Mouse (Mus musculus): ENCODE data around the gene Muc13. TPM values are rescaled to one million over a fixed set of nuclear protein-coding genes. Genes with fewer than 3 reads are reported as not detected.
A peak's percentile ranks its signal among the peaks of the same experiment; 100 is the strongest.

The Muc13 gene
- polyA plus RNA-seq, 1 experiment from 2014 or later: 0.10 TPM

DNA sequence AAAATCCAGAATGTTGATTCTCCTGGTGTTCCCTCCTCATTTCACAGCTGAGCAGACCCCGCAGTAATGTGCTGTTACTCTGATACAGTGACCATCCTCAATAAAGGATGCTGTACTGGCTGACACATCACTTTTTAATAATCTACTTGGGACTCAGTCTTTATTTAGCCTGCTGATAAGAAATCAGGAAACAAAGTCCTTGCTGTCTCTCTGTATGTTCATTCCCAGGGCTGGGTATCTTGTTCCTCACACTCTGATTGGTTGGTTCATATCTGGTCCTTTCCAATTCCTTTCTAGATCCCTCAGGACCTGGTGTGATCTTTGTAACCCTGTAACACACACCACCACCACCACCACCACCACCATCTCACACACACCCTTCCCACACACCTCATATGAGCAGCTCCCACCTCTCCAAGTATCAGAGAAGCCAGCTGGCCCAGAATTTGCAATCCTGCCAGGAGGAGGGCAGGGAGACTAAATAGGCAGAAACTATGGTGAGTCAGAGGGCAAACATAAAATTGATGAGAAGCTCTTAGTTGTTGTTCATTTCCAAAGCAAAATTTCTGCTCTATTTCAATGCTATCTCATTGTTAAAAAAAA, 18.0 kb upstream of the Muc13 start:
- Histone ChIP-seq H3K9me3 (no peaks in the 10 kb centered on the region), H3K27me3 (replicated peaks; ENCODE audit: low read depth, poor library complexity, severe bottlenecking) (no peaks in the 10 kb centered on the region), H3K4me3 (no peak overlapping the region), H3K36me3 (replicated peaks) (no peaks in the 10 kb centered on the region), H3K4me1 (no peaks in the 10 kb centered on the region), H3K27ac (replicated peaks) (no peak overlapping the region)
- no peak for DNase-seq (ENCODE audit: low spot score)
- WGBS: 92% methylated on average over 1 of the region's 1 CpGs

DNA sequence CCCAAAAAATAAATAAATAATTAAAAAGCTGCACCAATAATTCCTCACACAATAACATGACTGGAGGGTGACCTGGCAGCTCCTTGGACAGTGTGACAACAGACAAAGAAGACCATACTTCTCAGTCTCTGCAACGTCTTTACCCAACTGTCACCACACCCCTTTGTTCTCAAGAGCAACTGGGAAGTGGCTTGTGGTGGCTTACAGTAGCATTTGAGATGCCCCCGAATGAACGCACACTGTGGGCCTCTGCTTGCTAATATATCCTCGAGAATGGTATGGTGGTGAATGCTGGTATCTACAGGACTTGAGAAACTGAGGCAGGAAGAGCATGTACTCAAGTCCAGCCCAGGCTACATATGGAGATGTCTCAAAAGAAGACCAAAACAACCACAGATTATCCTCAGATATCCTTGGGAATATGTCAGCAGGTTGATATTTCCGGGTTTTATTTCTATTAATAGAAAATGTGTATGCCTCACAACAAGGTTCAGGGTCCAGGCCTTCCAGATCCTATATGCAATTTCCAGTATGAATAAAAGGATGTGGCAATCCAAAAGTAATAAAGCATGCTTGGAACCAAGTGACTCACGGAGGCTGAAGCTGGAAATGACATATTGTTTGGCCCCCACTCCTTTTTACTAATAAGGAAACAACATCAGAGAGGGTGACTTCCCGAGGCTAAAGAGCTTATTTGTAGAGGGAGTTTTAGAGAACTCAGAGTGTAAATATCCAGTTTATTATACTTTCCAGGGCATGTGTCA, 16.9 kb upstream of the Muc13 start:
- no peak for DNase-seq (ENCODE audit: low spot score)
- WGBS: 88% methylated on average over 7 of the region's 7 CpGs

DNA sequence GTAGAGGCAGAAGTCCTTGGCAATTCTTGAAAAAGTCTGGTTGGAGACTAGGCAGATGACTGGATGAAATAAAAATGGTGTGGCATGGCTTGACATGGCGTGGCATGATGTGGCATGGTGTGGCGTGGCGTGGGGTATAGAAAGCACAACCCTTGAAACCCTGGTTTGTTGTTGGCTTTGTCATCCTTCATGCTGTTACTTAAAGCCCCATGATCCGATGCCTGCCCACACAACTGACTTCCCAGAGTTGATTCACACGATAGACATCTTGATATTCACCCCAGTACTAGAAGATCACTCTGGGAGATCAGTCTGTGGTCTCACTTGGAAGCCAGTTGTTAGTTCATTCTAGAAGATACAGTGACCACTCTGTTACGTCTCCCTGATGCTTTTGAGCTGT, 16.2 kb upstream of the Muc13 start:
- no peaks in the 10 kb centered on the region for H3K4me1 ChIP-seq
- H3K27me3 ChIP-seq (replicated peaks; ENCODE audit: low read depth, poor library complexity, severe bottlenecking): no peaks in the 10 kb centered on the region
- no peak overlapping the region for H3K27ac ChIP-seq (replicated peaks)
- no peak for DNase-seq (ENCODE audit: low spot score)
- 91% methylated on average over 6 of the region's 6 CpGs for WGBS
- no peaks in the 10 kb centered on the region for H3K36me3 ChIP-seq (replicated peaks)
- no peaks in the 10 kb centered on the region for H3K9me3 ChIP-seq
- no peak overlapping the region for H3K4me3 ChIP-seq

More for the DNA sequence above, 16.9 kb upstream of the Muc13 start:
- Histone ChIP-seq H3K27ac (replicated peaks) (no peak overlapping the region), H3K36me3 (replicated peaks) (no peaks in the 10 kb centered on the region), H3K4me3 (no peak overlapping the region), H3K4me1 (no peaks in the 10 kb centered on the region), H3K27me3 (replicated peaks; ENCODE audit: low read depth, poor library complexity, severe bottlenecking) (no peaks in the 10 kb centered on the region), H3K9me3 (no peaks in the 10 kb centered on the region)

DNA sequence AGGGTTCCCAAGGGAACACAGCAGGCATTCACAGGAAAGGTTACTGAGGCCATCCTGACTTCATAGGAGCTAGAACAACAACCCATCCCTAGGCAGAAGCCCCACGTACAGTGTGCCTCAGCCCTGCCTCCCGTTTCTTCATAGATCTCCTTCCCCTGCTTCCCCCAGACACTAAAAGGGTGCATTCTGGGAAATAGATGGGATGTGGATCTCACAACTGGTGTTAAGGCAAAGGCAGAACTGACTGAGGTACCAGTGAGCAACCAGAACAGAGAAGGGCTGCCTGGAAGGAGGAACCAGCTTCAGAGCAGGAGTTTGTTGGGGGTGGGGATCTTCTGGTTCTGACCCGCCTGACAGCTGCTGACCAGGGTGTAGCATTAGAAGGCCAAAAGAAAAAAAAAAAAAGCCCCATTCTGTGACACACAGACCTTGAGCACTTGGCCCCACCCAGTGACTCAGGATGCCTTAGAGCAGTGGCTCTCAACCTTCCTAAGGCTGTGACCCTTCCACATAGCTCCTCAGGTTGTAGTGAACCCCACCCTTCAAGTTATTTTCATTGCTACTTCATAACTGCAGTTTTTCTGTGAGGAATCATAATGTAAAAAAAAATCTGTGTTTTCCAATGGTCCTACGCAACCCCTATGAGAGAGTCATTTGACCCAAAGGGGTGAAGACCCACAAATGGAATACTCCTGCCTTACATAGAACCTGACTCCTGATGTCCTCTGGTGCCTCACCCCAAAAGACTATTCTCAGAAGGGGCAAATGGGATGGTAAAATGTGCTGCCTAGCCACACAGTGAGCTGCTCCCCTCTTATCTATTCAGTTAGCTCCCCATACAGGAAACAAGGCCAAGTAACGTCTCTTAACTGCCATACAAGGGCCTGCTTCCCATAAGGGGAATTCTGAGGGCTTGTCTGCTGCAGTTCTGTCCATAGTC, 11.8 kb upstream of the Muc13 start:
- Histone ChIP-seq H3K9me3 (no peaks in the 10 kb centered on the region), H3K4me1 (peaks cover 1% of the 10 kb centered on the region; the same call in 1 of the 2 replicates), H3K27me3 (replicated peaks; ENCODE audit: low read depth, poor library complexity, severe bottlenecking) (no peaks in the 10 kb centered on the region), H3K27ac (replicated peaks) (no peak overlapping the region), H3K36me3 (replicated peaks) (no peaks in the 10 kb centered on the region), H3K4me3 (no peak overlapping the region)
- 67% methylated on average over 5 of the region's 5 CpGs for WGBS
- no peak for DNase-seq (ENCODE audit: low spot score)

DNA sequence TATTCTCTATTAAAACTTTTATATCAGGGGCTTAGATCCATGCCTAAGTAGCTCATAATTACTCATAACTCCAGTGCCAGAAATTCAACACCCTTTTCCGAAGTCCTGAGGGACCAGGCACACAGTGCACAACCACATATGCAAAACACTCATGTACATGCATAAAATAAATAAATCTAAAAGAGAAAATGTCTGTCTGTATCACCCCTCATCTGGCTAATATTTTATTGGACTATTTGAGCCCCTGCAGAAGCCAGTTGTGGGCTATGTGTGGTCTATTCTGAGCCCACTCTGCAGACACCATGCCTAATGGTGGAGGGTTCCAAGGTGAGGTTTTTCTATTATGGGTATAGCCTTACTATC, 11.1 kb upstream of the Muc13 start:
- no peaks in the 10 kb centered on the region for H3K27me3 ChIP-seq (replicated peaks; ENCODE audit: low read depth, poor library complexity, severe bottlenecking)
- no peak overlapping the region for H3K27ac ChIP-seq (replicated peaks)
- peaks cover 3% of the 10 kb centered on the region; the same call in 1 of the 2 replicates for H3K4me1 ChIP-seq
- no peaks in the 10 kb centered on the region for H3K9me3 ChIP-seq
- no peaks in the 10 kb centered on the region for H3K36me3 ChIP-seq (replicated peaks)
- DNase-seq (ENCODE audit: low spot score): no peak
- no peak overlapping the region for H3K4me3 ChIP-seq
- WGBS: 89% methylated on average over 1 of the region's 1 CpGs

DNA sequence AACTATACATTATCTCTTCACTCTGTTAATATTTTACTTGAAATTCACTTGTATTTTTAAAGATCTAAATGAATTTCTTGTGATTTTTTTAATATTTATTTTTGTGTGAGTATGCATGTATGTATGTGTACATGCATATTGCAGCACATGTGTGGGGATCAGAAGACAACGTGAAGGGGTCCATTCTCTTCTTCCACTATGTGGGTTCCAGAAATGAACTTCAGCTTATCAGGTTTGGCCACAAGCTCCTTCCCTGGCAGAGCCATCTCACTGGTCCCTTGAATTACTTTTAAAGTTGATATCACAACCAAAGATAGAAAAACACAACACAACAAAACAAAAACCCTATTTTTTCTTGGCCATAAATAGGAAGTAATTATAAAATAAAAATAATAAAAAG, 9.3 kb upstream of the Muc13 start:
- Histone ChIP-seq H3K27me3 (replicated peaks; ENCODE audit: low read depth, poor library complexity, severe bottlenecking) (no peaks in the 10 kb centered on the region), H3K4me3 (no peak overlapping the region), H3K27ac (replicated peaks) (no peak overlapping the region), H3K4me1 (peaks cover 3% of the 10 kb centered on the region; the same call in 1 of the 2 replicates), H3K36me3 (replicated peaks) (no peaks in the 10 kb centered on the region), H3K9me3 (no peaks in the 10 kb centered on the region)
- WGBS: 94% methylated on average over 1 of the region's 1 CpGs
- DNase-seq (ENCODE audit: low spot score): no peak

DNA sequence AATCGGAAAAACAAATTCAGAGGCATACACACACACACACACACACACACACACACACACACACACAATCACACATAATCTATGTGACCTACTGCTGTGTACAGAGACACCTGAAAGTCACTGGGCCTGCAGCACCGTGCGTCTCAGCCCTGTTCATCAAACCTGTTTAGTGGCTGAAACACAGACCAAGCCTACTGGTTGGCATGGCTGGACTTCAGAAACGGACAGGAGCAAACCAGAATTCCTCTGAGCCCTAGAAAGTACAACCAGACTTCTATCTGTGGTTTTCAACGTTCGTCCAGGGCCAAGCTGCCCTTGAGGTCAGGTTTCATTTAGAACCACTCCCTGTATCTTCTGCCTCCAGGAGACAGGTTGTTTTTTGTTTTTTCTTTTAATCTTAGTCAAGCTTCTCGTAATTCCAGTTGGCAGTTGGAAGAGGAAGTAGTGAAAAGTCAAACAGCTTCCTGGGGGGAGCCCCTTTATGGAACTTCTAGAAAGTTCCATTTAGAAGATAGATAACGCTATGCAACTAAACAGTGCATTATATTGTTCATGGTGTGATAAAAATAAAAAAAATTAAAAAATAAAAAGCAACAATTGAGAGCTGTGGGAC, 8.6 kb upstream of the Muc13 start:
- no peak for DNase-seq (ENCODE audit: low spot score)
- no peak overlapping the region for H3K27ac ChIP-seq (replicated peaks)
- no peaks in the 10 kb centered on the region for H3K9me3 ChIP-seq
- H3K27me3 ChIP-seq (replicated peaks; ENCODE audit: low read depth, poor library complexity, severe bottlenecking): no peaks in the 10 kb centered on the region
- no peak overlapping the region for H3K4me3 ChIP-seq
- H3K36me3 ChIP-seq (replicated peaks): no peaks in the 10 kb centered on the region
- 68% methylated on average over 8 of the region's 8 CpGs for WGBS
- peaks cover 3% of the 10 kb centered on the region; the same call in 1 of the 2 replicates for H3K4me1 ChIP-seq

DNA sequence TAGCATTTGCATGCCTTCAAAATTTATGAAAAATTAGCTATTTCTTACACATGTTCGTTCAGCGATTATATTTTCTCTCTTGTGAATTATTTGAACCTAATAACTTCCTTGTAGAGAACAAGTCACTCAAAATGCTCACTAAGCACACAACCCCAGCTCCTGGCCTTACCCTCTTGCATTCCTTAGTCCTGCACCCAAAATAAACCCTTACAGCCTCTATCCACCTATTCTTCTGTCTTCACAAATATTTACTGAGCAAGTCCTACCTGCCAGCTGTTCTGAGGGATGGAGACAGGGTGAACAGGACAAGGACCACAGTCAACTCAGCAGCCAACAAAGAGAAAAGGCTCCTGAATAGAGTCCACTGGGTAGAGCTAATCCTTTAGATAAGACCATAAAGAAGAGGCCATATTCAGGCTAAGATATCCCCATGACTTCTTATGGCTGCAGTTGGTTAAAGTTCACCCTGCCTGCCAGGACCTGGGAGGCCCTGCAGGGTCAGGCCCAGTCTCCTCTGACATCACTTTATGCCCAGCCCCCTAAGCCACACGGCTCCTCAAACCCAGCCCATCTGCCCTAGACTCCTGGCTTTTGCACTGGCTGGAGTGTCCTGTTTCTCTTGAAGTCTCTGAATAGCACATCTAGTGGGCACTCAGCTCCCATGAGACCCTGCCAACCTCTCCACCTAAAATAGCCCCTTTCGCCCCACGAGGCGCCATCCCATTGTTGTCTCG, 7.0 kb upstream of the Muc13 start:
- H3K9me3 ChIP-seq: no peaks in the 10 kb centered on the region
- 78% methylated on average over 7 of the region's 7 CpGs for WGBS
- H3K4me3 ChIP-seq: no peak overlapping the region

DNA sequence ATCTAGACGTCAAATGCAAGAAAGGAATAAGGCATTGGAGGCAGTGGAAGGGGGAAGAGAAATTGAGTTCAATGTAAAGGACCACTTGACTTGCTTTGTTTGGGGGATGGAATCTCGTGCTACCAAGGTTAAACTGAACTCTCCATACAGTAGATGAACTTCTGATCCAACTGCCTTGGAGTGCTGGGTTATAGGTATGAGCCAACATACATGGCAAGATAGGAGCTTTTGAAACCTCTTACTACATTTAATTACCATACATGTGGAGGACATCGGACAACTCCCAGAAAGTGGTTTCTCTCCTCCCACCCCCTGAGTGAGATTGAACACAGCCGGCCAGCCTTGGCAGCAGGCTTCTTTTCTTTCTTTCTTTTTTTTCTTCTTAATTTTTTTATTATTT, 1.3 kb downstream of the Muc13 start:
- Histone ChIP-seq H3K27me3 (replicated peaks; ENCODE audit: low read depth, poor library complexity, severe bottlenecking) (no peaks in the 10 kb centered on the region), H3K4me1 (no peaks in the 10 kb centered on the region), H3K36me3 (replicated peaks) (no peaks in the 10 kb centered on the region), H3K9me3 (no peaks in the 10 kb centered on the region), H3K4me3 (no peak overlapping the region), H3K27ac (replicated peaks) (no peak overlapping the region)
- no peak for DNase-seq (ENCODE audit: low spot score)
- WGBS: 87% methylated on average over 4 of the region's 4 CpGs

More for the DNA sequence above, 7.0 kb upstream of the Muc13 start:
- Histone ChIP-seq H3K36me3 (replicated peaks) (no peaks in the 10 kb centered on the region), H3K27ac (replicated peaks) (0 out of 2 replicates have a peak overlapping the region, but pooled peaks have one; percentile 10), H3K4me1 (peaks cover 3% of the 10 kb centered on the region; the same call in 1 of the 2 replicates), H3K27me3 (replicated peaks; ENCODE audit: low read depth, poor library complexity, severe bottlenecking) (no peaks in the 10 kb centered on the region)
- no peak for DNase-seq (ENCODE audit: low spot score)

DNA sequence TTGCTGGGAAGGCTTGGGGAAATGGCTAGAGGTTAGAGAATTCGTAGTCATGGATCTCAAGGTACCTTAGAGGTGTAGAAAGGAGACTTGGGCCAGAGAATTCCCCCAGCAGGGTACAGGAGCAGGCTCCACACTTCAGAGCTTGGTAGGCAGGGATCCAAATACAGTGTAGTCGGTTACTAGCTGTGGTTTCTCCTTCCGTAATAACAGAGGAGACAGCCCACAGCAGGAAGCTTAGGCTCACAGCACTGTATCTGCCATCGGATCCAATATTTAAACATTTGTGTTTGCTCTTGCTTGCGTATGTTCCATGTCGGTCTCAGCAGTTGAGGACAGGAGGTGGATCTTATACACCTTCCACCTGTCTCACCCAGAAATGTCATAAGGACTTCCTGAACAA, 2.0 kb downstream of the Muc13 start:
- Histone ChIP-seq H3K27me3 (replicated peaks; ENCODE audit: low read depth, poor library complexity, severe bottlenecking) (no peaks in the 10 kb centered on the region), H3K4me1 (no peaks in the 10 kb centered on the region), H3K36me3 (replicated peaks) (no peaks in the 10 kb centered on the region), H3K4me3 (no peak overlapping the region), H3K9me3 (no peaks in the 10 kb centered on the region), H3K27ac (replicated peaks) (no peak overlapping the region)
- WGBS: 88% methylated on average over 6 of the region's 6 CpGs
- no peak for DNase-seq (ENCODE audit: low spot score)

DNA sequence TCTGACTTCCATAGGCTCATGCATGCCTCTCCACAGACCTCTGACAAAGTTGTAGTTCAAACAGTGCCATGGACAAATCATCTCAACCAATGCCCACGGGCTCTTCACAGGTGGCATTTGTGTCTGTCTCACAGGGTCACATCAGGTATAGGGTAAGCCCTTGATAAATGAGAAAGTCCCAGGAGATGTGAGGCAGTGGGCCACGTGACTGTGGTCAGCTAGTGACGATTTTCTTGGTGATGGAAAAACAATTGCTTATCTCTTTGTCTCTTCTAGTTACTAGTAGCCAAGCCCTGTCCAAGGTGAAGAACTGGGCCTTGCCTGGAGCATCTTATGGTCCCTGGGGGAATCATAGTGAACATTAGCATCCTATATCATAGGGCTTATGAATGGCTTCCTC, 2.9 kb downstream of the Muc13 start:
- Histone ChIP-seq H3K27ac (replicated peaks) (no peak overlapping the region), H3K9me3 (no peaks in the 10 kb centered on the region), H3K4me3 (no peak overlapping the region), H3K36me3 (replicated peaks) (no peaks in the 10 kb centered on the region), H3K27me3 (replicated peaks; ENCODE audit: low read depth, poor library complexity, severe bottlenecking) (no peaks in the 10 kb centered on the region), H3K4me1 (no peaks in the 10 kb centered on the region)
- 87% methylated on average over 3 of the region's 3 CpGs for WGBS
- no peak for DNase-seq (ENCODE audit: low spot score)

DNA sequence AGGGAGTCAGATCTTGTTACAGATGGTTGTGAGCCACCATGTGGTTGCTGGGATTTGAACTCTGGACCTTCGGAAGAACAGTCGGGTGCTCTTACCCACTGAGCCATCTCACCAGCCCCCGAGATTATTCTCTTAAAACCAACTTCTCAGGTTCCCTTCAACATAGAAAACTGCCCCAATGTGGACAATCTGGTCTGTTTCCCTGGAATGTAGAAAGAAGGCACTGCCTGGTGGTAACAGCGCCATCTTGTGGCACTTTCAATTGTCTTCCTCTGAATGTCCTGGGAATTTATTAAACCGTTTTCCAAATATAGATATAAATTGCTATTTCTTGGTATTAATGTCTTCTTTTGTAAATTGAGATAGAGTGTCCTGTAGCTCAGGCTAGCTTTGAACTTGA, 4.0 kb downstream of the Muc13 start:
- H3K4me3 ChIP-seq: no peak overlapping the region
- H3K27me3 ChIP-seq (replicated peaks; ENCODE audit: low read depth, poor library complexity, severe bottlenecking): no peaks in the 10 kb centered on the region
- no peaks in the 10 kb centered on the region for H3K9me3 ChIP-seq
- WGBS: 41% methylated on average over 5 of the region's 5 CpGs
- no peaks in the 10 kb centered on the region for H3K4me1 ChIP-seq
- H3K36me3 ChIP-seq (replicated peaks): no peaks in the 10 kb centered on the region
- DNase-seq (ENCODE audit: low spot score): peak; percentile 54
- no peak overlapping the region for H3K27ac ChIP-seq (replicated peaks)
